Mouse (Mus musculus) myocyte (in vitro differentiated cells): ENCODE results near the gene Ctnnal1. TPM values are rescaled to one million over a fixed set of nuclear protein-coding genes. Genes with fewer than 3 reads are reported as not detected.

Source experiments
- H3K27me3 ChIP-seq: one replicate; pipeline ENCODE4 v1.6.1; 2011; ENCODE audit not compliant: control insufficient read depth, insufficient read depth, insufficient read length
- H3K36me3 ChIP-seq: one replicate; pipeline ENCODE4 v1.6.1; 2011; ENCODE audit not compliant: control insufficient read depth, insufficient read depth
- H3K4me2 ChIP-seq: one replicate; pipeline ENCODE4 v1.6.1; 2011; ENCODE audit warnings: low read depth, control low read depth
- H3K4me3 ChIP-seq: one replicate; pipeline ENCODE4 v1.5.1; 2011; ENCODE audit warnings: mild to moderate bottlenecking, control low read depth, moderate library complexity
- H3K79me2 ChIP-seq: one replicate; pipeline ENCODE4 v1.6.1; 2011; ENCODE audit not compliant: control insufficient read depth, insufficient read depth
- H3ac ChIP-seq: one replicate; pipeline ENCODE4 v1.6.1; 2011; ENCODE audit not compliant: control insufficient read depth, insufficient read length
- CEBPB ChIP-seq: IDR thresholded peaks from 2 replicates; pipeline ENCODE4 v1.6.1; 2011; ENCODE audit warnings: mild to moderate bottlenecking, moderate library complexity; ENCODE audit not compliant: poor library complexity, insufficient read depth, severe bottlenecking
- E2F4 ChIP-seq: IDR thresholded peaks from one replicate; pipeline ENCODE4 v1.6.1; 2011; ENCODE audit warnings: mild to moderate bottlenecking, control low read depth, moderate library complexity; ENCODE audit not compliant: insufficient read depth
- MAX ChIP-seq: IDR thresholded peaks from one replicate; pipeline ENCODE4 v1.6.1; 2011; ENCODE audit warnings: low read depth, mild to moderate bottlenecking, control low read depth
- MYOD1 ChIP-seq, 3 experiments: IDR thresholded peaks; one replicate each; pipeline ENCODE4 v1.6.1; 2011; ENCODE audit warnings: control low read depth in 2 of 3, low read depth in 2 of 3, mild to moderate bottlenecking in 2 of 3, moderate library complexity in 1 of 3; ENCODE audit not compliant: insufficient read length in 2 of 3, control insufficient read depth in 1 of 3
- MYOG ChIP-seq, 3 experiments: IDR thresholded peaks; one replicate each; pipeline ENCODE4 v1.6.1; 2011; ENCODE audit warnings: control low read depth in 2 of 3, low read depth in 2 of 3, mild to moderate bottlenecking in 2 of 3; ENCODE audit not compliant: insufficient read length in 2 of 3, control insufficient read depth in 1 of 3, insufficient read depth in 1 of 3
- POLR2A ChIP-seq: IDR thresholded peaks from one replicate; pipeline ENCODE4 v1.6.1; 2011; ENCODE audit warnings: low read depth, mild to moderate bottlenecking, control low read depth, moderate library complexity; ENCODE audit not compliant: insufficient read length
- POLR2AphosphoS2 ChIP-seq: IDR thresholded peaks from one replicate; pipeline ENCODE4 v1.6.1; 2011; ENCODE audit warnings: low read depth, control low read depth; ENCODE audit not compliant: insufficient read length
- REST ChIP-seq: IDR thresholded peaks from one replicate; pipeline ENCODE4 v1.6.1; 2011; ENCODE audit warnings: mild to moderate bottlenecking, control low read depth, moderate library complexity; ENCODE audit not compliant: insufficient read depth, insufficient read length
- SRF ChIP-seq: IDR thresholded peaks from one replicate; pipeline ENCODE4 v1.6.1; 2011; ENCODE audit warnings: low read depth; ENCODE audit not compliant: control insufficient read depth, insufficient read length
- TCF12 ChIP-seq: IDR thresholded peaks from one replicate; pipeline ENCODE4 v1.6.1; 2011; ENCODE audit warnings: mild to moderate bottlenecking, control low read depth; ENCODE audit not compliant: poor library complexity, insufficient read depth, severe bottlenecking
- TCF3 ChIP-seq: IDR thresholded peaks from one replicate; pipeline ENCODE4 v1.6.1; 2011; ENCODE audit warnings: low read depth, control low read depth; ENCODE audit not compliant: insufficient read length
- USF1 ChIP-seq: IDR thresholded peaks from one replicate; pipeline ENCODE4 v1.6.1; 2011; ENCODE audit warnings: low read depth, mild to moderate bottlenecking, control low read depth, moderate library complexity
- polyA plus RNA-seq: library from polyadenylated mRNA; unstranded; fragments of >200 nt; fragmentation: generic; extraction: Trizol; gene quantifications from one replicate; pipeline ENCODE4 v1.2.1, GENCODE M21; 2012; ENCODE audit warnings: missing spikeins

Ctnnal1 gene
- polyA plus RNA-seq, 1 experiment, result 4.3 TPM

DNA sequence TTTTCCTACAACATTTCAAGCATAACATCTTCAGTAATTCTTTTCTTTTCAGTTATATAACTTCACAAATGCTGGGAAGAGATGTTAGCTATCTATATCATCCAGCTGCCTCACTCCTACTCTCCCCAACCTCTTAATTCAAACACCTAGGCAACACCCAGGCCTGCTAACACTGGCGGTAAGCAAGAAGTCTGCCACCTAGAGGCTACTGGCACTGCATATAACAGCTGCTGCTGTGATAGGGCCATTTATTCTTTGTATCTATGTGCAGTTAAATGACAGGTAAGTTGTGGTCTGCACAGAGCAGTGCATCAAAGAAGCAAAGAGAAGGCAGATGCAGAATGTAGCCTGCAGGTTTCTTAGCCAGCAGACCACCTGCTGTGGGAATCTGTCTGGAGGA lies 73.6 kb downstream of the Ctnnal1 start:
- Histone ChIP-seq H3K4me2 (no peak overlapping the region), H3K27me3 (no peaks in the 10 kb centered on the region), H3K4me3 (no peak overlapping the region), H3K36me3 (peaks cover 74% of the 10 kb centered on the region), H3ac (no peak overlapping the region), H3K79me2 (no peaks in the 10 kb centered on the region)
- TF ChIP-seq TCF12, result no peak
- TF ChIP-seq TCF3, result no peak
- TF ChIP-seq MAX, result no peak
- no peak for TF ChIP-seq CEBPB
- no peak for TF ChIP-seq MYOD1 (IDR thresholded peaks at IDR 0.05; ENCODE audit: control insufficient read depth in 1 of 3, insufficient read length in 2 of 3, low read depth in 2 of 3)
- no peak for TF ChIP-seq USF1
- no peak for TF ChIP-seq MYOG (IDR thresholded peaks at IDR 0.05; ENCODE audit: control insufficient read depth in 1 of 3, insufficient read depth in 1 of 3, insufficient read length in 2 of 3, low read depth in 2 of 3)
- TF ChIP-seq REST, result no peak
- no peak for TF ChIP-seq E2F4
- TF ChIP-seq POLR2AphosphoS2, result no peak

DNA sequence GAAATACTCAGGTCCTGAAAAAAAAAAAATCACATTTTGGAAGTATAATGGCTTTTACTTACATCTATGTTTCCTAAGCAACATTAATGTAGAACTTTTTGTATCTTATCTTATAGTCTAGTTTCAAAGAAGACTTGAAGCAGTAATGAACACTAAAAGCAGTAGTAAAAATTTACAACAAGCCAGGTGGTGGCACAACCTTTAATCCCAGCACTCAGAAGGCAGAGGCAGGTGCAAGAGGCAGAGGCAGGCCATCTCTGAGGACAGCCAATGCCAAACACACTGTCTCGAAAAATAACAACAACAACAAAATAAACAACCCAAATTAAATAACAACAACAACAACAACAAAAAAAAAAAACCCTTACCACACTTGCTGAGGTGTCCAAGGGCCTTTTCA lies 93.9 kb downstream of the Ctnnal1 start:
- Histone ChIP-seq H3K4me3 (no peak overlapping the region), H3K4me2 (no peak overlapping the region), H3K27me3 (no peaks in the 10 kb centered on the region), H3K36me3 (peaks cover 66% of the 10 kb centered on the region), H3ac (no peak overlapping the region), H3K79me2 (no peaks in the 10 kb centered on the region)
- TF ChIP-seq MYOG (IDR thresholded peaks at IDR 0.05; ENCODE audit: control insufficient read depth in 1 of 3, insufficient read depth in 1 of 3, insufficient read length in 2 of 3, low read depth in 2 of 3), result no peak
- TF ChIP-seq MAX, result no peak
- TF ChIP-seq TCF3, result no peak
- TF ChIP-seq E2F4, result no peak
- no peak for TF ChIP-seq CEBPB
- TF ChIP-seq USF1, result no peak
- TF ChIP-seq REST, result no peak
- TF ChIP-seq MYOD1 (IDR thresholded peaks at IDR 0.05; ENCODE audit: control insufficient read depth in 1 of 3, insufficient read length in 2 of 3, low read depth in 2 of 3), result no peak

- no peaks in the 10 kb centered on the region for H3K79me2 ChIP-seq
- no peak overlapping the region for H3K4me3 ChIP-seq
- H3ac ChIP-seq, result no peak overlapping the region
- no peak overlapping the region for H3K4me2 ChIP-seq
- TF ChIP-seq REST (no peak), E2F4 (no peak), TCF12 (no peak), SRF (no peak), CEBPB (no peak), MYOG (IDR thresholded peaks at IDR 0.05; ENCODE audit: control insufficient read depth in 1 of 3, insufficient read depth in 1 of 3, insufficient read length in 2 of 3, low read depth in 2 of 3) (no peak), MYOD1 (IDR thresholded peaks at IDR 0.05; ENCODE audit: control insufficient read depth in 1 of 3, insufficient read length in 2 of 3, low read depth in 2 of 3) (no peak), USF1 (no peak), POLR2A (no peak), POLR2AphosphoS2 (no peak), MAX (no peak), TCF3 (no peak)
- no peaks in the 10 kb centered on the region for H3K27me3 ChIP-seq
- peaks cover 48% of the 10 kb centered on the region for H3K36me3 ChIP-seq
Observed at GRCm38 (mm10) chr4:56768913-56769312, 96.1 kb downstream of the Ctnnal1 start.

GRCm38 (mm10) chr4:56767861-56768284 lies 97.1 kb downstream of the Ctnnal1 start:
- Histone ChIP-seq H3K27me3 (no peaks in the 10 kb centered on the region), H3K4me3 (no peak overlapping the region), H3K36me3 (peaks cover 38% of the 10 kb centered on the region), H3K79me2 (no peaks in the 10 kb centered on the region), H3ac (no peak overlapping the region), H3K4me2 (no peak overlapping the region)
- TF ChIP-seq TCF3, result no peak

Other genes starting within 250 kb of the Ctnnal1 start
- not detected for gene Gm26657, start 125.1 kb downstream of the Ctnnal1 start, polyA plus RNA-seq
- gene Actl7b, start 123.7 kb downstream of the Ctnnal1 start, polyA plus RNA-seq, result not detected
- gene Actl7a, start 121.8 kb downstream of the Ctnnal1 start, polyA plus RNA-seq, result not detected
- 23.5 TPM for gene Elp1, start 62.9 kb downstream of the Ctnnal1 start, polyA plus RNA-seq
- 12.0 TPM for gene Fam206a, start 62.8 kb downstream of the Ctnnal1 start, polyA plus RNA-seq
- 4.4 TPM for gene Tmem245, start 82.2 kb upstream of the Ctnnal1 start, polyA plus RNA-seq
- gene Frrs1l, start 125.2 kb upstream of the Ctnnal1 start, polyA plus RNA-seq, result not detected